Mouse (Mus musculus) frontal cortex, postnatal 25 days (tissue): ENCODE measurements at regions not wholly inside any gene's neighbourhood (a gene's known extent, or its start where the extent isn't known, plus 50 kb on each side); places are given as distances from the start of the nearest gene placed in this dataset.
A peak's percentile ranks its signal among the peaks of the same experiment; 100 is the strongest.

Source experiments
- DNase-seq, 2 experiments: peaks; one replicate each; pipeline ENCODE4 v3.0.0; 2022; ENCODE audit warnings: low spot score in 2 of 2

GRCm38 (mm10) chr13:44074172-44074571, 289.6 kb downstream of the Cd83 start:
- peak in 1 of 2 experiments; percentile 26 for DNase-seq

- no peak for DNase-seq
Observed at GRCm38 (mm10) chr13:44077022-44077421, 292.4 kb downstream of the Cd83 start.

DNA sequence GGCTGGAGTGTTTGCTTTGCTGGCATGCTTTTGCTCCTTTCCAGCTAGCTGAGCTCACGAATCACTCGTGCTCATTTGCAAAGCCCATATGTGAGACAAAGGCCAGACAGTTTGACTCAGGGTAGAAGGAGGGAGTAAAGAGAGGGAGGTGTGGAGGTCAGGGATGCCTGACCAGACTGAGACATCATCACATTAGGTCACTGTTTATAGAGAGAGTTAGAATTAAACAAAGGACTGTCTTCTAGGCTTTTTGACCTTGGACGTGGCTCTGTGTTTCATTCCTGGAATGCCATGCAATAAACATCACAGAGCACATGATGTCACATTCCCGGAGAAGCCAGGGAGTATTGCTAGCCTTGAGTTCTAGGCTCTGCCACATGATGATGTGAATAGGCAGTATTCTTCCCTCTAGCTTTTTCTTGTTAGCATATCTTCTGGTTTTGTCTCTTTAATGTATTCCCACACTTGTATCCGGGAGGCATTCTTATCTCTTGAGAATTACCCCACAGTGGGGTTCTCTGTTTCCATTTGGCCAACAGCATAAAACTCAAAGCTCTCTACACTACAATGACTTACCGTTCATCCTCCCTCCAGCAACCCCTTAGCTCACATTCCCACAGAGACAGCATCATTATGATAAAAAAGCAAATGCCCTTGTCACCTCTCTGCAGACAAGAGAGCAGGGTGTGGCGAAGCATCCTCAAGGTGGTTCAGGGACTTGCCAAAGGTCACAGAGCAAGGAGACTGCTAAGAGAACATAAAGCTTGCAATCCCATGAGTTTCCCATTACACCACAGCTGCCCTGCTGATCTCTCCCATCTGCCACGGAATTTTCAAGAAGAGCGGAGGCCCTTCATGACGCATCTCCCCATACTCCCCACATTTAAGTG, 301.3 kb downstream of the Cd83 start:
- DNase-seq = no peak

DNA sequence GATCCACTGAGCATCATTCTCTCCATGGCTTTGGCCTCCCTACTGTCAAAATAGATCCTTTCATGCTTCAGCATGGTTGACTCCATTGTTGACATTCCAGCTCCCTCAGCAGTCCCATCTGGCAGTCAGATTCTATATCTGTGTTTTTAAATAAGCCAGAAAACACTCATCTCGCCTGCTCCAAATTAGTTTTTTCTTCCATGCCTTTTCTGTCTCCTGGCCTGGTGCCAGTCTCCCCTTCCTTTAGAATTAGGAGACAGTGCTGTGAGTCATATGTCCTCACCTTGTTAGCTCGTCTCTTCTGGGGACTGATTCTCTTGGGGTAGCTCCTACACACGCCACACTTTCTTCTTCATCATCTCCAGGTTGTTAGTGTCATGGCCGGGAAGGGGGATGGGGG, 302.2 kb downstream of the Cd83 start:
- DNase-seq = peak in 1 of 2 experiments; percentile 35

DNA sequence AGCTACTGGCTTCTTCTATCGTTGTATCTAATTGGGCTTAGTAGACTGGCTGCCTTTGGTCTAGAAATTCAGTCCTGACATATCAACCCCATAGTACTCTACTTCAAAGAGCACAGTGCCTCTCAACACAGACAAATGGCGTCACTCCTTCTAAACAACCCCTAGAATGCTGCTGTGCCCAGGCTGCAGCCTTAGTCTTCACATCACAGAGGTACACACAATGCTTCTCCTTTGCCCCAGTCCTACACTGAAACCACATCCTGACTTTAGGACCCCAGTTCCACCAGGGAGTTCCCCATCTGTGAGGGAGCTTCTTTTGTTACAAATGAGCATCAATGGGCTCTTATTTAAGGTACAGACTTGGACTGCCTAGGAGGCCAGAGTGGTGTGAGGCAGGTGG, 312.6 kb downstream of the Cd83 start:
- no peak for DNase-seq

GRCm38 (mm10) chr13:44099511-44099910, 314.9 kb downstream of the Cd83 start:
- no peak for DNase-seq

DNA sequence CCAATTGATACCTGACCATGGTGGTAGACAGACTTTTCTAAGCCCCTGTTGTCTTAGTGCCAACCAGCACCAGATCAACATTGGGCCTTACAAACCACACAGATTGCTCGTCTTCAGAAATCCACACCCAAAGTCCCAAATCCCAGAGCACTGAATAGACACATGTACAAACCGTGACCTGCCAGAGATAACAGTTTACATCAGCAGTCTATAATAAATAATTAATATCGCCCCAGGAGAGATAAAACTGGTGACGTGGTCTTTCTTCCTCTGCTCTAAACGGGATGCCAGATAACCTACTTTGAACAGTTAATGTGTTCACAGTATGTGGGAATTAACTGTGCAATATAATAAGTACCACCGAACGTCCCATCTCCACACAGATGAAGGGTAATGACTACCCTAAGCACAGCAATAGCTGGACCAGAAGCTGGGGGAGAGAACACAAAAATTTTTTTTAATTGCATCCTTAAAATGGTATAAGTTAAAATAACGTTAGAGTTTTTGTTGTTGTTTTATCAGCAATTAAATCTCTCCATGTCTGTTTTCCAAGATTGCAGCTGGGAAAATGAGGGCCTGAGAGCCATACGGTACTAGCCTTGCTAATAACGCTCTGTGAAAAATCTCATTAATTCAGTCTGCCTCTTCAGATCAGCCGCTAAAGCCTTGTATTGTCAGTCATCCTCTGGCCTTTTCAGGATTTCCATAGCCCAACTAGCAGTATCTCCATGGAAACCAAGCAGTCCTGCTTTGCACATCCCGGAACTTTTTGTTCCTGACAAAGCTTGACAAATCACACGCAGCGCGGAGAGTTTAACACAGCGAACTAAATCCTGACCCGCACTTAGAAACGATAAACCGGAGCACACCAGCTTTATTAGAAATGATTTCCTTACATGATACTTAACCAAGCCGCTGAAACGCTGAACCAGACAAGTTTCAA, 315.8 kb downstream of the Cd83 start:
- peak; percentile 13 to 15 for DNase-seq

GRCm38 (mm10) chr13:44101161-44101560, 316.6 kb downstream of the Cd83 start:
- no peak for DNase-seq

DNA sequence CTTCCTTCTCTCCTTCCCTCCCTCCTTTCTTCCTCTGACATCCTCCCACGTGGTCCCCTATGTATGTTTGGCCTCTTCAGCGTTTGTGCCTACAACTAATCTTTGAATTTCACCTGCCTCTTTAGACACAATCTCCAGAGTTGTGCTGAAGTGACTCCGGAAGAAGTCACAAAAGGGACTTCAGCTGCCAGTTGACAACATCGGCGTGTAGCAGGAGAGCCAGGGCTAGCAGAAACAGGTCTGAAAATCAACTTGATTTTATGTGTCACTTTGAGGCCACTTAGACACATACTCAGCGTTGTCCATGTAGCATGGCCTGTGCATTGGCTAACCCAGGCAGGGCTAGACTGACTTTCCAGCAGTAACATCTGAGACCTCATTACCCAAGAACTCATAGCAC, 317.2 kb downstream of the Cd83 start:
- DNase-seq = no peak

DNA sequence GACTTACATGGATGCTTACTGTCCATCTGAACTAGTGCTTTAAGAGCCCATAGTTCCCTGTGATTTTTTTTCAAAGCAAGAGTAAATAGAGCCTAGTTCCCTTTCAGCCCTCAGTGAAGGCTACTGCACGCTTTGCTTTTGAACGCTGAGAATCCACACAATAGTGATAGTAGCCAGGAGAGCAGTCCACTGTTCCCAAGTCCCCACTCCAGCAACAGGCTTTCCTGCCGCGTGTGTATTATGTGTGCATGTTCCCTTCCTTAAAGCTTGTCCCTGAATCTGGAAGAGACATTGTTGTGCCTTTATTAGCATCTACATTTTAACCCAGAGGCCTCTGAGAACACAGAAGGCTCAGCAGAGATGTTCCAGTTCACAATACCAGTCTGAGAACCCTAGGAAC, 317.7 kb downstream of the Cd83 start:
- DNase-seq = no peak

GRCm38 (mm10) chr13:44103340-44103739, 318.8 kb downstream of the Cd83 start:
- no peak for DNase-seq

GRCm38 (mm10) chr13:44105161-44105560, 320.6 kb downstream of the Cd83 start:
- DNase-seq = no peak

- no peak for DNase-seq
Observed at GRCm38 (mm10) chr13:44108695-44109094, 324.1 kb downstream of the Cd83 start.

DNA sequence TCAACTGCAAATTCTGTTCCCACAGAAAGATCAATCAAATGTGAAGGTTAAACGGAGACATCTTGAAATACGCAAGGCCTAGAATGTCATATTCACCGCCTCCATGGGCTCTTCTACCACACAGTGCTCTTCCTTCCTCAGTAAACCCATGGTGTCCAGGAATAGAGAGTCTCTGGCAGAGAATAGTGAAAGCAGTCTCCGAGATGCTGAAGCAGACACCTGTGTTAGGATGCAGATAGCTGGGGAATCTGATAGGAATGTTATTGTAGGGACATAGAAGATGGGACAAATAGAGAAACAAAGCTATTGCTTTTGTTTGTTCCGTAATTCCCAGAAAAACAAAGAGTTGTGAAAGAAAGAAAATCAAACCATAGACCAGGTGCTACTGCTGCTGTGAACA, 328.5 kb downstream of the Cd83 start:
- no peak for DNase-seq

- DNase-seq = no peak
Observed at GRCm38 (mm10) chr13:44114856-44115255, 330.3 kb downstream of the Cd83 start.

- no peak for DNase-seq
Observed at GRCm38 (mm10) chr13:44117841-44118240, 333.3 kb downstream of the Cd83 start.

DNA sequence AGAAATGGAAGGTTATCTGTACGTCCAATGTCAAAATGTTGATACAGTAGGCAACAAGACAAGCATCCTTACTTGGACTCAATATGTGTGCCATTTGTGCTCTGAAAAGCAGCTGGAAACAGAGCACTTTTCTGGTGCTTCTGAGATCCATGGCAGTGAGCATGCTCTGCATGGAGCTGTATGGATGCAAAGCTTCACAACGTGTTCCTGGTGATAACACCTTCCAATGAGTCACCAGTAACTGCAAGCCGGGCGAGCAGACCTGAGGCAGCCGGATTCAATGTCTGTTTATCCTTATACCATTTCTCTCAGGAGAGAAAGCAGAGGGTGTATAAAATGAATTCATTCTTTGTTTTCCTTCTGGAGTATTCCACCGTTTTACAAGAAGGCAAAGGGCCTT, 334.3 kb downstream of the Cd83 start:
- DNase-seq = no peak

GRCm38 (mm10) chr13:44121241-44121671, 336.7 kb downstream of the Cd83 start:
- no peak for DNase-seq

GRCm38 (mm10) chr13:44121932-44122331, 337.4 kb downstream of the Cd83 start:
- DNase-seq = no peak

DNA sequence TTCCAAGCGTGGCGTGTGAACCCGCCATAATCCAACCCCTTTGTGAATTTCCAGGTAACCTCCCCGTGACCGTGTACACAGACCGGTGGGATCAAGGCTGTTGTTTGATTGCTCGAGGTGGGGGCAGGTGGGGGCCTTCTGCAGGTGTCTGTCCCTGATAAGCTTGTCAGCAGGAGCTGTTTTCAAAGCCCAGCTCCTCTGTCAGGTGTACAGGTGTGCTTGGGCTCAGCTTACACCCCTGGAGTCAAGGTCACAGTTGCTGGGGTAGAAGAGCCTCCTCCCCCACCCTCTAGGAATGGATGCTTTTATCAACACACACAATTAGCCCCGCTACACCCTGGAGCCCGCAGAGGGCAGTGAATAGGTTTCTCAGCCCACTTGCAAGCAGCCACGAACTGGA, 341.6 kb downstream of the Cd83 start:
- DNase-seq = no peak

DNA sequence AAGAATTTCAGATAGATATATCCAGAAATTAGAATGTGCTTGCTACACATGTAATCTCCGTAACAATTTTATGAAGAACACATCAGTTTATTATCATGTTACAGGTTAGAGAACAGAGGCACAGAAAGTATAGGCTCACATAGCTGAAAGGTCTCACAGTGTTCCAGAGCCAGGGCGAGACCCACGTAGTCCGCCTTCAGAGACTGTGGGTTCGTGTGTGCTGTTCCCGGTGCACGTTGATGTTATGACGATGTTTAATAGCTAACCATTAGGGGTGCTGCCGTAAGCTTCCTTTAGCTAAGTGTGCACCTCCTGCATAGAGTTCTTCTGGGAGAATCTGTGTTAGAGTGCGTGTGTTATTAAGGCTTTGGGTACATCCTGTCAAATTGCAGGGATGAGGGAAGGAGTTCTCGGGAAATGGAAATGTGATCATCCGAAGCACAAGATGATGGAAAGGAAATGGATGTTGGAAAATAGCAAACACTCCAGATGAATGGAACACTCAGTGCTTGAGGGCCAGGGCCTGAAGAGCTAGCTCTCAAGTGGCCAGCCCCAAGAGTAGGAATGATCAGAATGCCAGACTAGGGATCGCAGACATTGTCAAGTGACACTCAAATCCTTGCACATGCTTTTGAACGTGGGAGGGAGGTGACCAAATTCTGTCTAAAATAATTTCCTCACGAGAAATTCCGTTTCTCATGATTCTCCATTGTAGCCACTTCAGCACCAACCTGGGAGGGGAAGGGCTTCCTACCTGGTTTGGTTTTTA, 344.1 kb downstream of the Cd83 start:
- no peak for DNase-seq

- DNase-seq = no peak
Observed at GRCm38 (mm10) chr13:44131916-44132315, 347.3 kb downstream of the Cd83 start.
